Mouse (Mus musculus) hindbrain, postnatal 0 days (tissue): Measurements from ENCODE around the gene Cryga. TPM values are rescaled to one million over a fixed set of nuclear protein-coding genes. Genes with fewer than 3 reads are reported as not detected.
A peak's percentile ranks its signal among the peaks of the same experiment; 100 is the strongest.

Source experiments
- ATAC-seq: fragments of 200-750 bp; cut with Nextera tagmentation; 2 replicates; pipeline ENCODE4 v1.8.0; 2017; ENCODE audit warnings: mild to moderate bottlenecking, moderate TSS enrichment, moderate library complexity
- DNase-seq: peaks from one replicate; pipeline ENCODE4 v3.0.0-alpha.2; 2015; ENCODE audit warnings: low spot score
- H3K27ac ChIP-seq: fragments of 300-500 bp; sonication (generic); 2 replicates; pipeline ENCODE4 v1.5.1; 2014; ENCODE audit warnings: mild to moderate bottlenecking
- H3K27me3 ChIP-seq: fragments of 300-500 bp; sonication (generic); 2 replicates; pipeline ENCODE4 v1.6.1; 2014; ENCODE audit warnings: low read length, mixed read lengths; ENCODE audit not compliant: insufficient read depth
- H3K36me3 ChIP-seq: fragments of 300-500 bp; sonication (generic); 2 replicates; pipeline ENCODE4 v1.6.1; 2014; ENCODE audit warnings: low read length, mixed read lengths; ENCODE audit not compliant: insufficient read depth
- H3K4me1 ChIP-seq: fragments of 300-500 bp; sonication (generic); 2 replicates; pipeline ENCODE4 v1.6.1; 2014; ENCODE audit warnings: antibody characterized with exemption, low read length, mixed read lengths; ENCODE audit not compliant: insufficient read depth
- H3K4me2 ChIP-seq: fragments of 300-500 bp; sonication (generic); 2 replicates; pipeline ENCODE4 v1.6.1; 2014; ENCODE audit warnings: low read depth, mild to moderate bottlenecking, low read length, moderate library complexity, mixed read lengths
- H3K4me3 ChIP-seq: fragments of 300-500 bp; sonication (generic); 2 replicates; pipeline ENCODE4 v1.5.1; 2014; ENCODE audit warnings: low read length
- H3K9ac ChIP-seq: fragments of 300-500 bp; sonication (generic); replicated peaks from 2 replicates; pipeline ENCODE4 v1.6.1; 2014; ENCODE audit warnings: mild to moderate bottlenecking, low read length, moderate library complexity, mixed read lengths
- H3K9me3 ChIP-seq: fragments of 300-500 bp; sonication (generic); 2 replicates; pipeline ENCODE4 v1.6.1; 2016; ENCODE audit warnings: low read length, mixed read lengths
- CTCF ChIP-seq: IDR thresholded peaks from 2 replicates; pipeline ENCODE4 v1.5.1; 2016; ENCODE audit warnings: antibody characterized with exemption, control low read depth, low read depth
- WGBS: fragments of 180-500 bp; shearing (Covaris S2); extraction: QIAGEN DNeasy Blood & Tissue Kit; methylation state at CpG from one replicate; pipeline ENCODE4 v1.1.7; 2014; 5-methylcytosine and 5-hydroxymethylcytosine counted together
- polyA plus RNA-seq: library from polyadenylated mRNA; unstranded; fragments of >200 nt; fragmentation: Nextera tagmentation; extraction: Ambion mirVana; gene quantifications from 2 replicates; pipeline ENCODE4 v1.2.1, GENCODE M21; 2015
- total RNA-seq: library from RNA; depleted of rRNA; stranded (reverse); fragments of >200 nt; gene quantifications from 2 replicates; pipeline ENCODE4 v1.2.3, GENCODE M21; 2014

Gene Cryga
- total and polyA plus RNA-seq, 2 experiments from 2014 or later = 1.2 to 1.9 TPM

GRCm38 (mm10) chr1:65091566-65091965 lies 11.6 kb downstream of the Cryga start:
- H3K4me3 ChIP-seq = no peak overlapping the region
- no peak overlapping the region for H3K27ac ChIP-seq
- DNase-seq (no peak), ATAC-seq (no peak)
- no peak for TF ChIP-seq CTCF
- no peaks in the 10 kb centered on the region for H3K9me3 ChIP-seq
- no peaks in the 10 kb centered on the region for H3K36me3 ChIP-seq
- H3K9ac ChIP-seq = no peak overlapping the region
- no peaks in the 10 kb centered on the region for H3K27me3 ChIP-seq
- H3K4me2 ChIP-seq = no peak overlapping the region
- 90% methylated on average over 3 of the region's 3 CpGs for WGBS
- no peaks in the 10 kb centered on the region for H3K4me1 ChIP-seq

- no peak for DNase-seq
- Histone ChIP-seq H3K27me3 (no peaks in the 10 kb centered on the region), H3K9ac (no peak overlapping the region), H3K4me2 (no peak overlapping the region), H3K27ac (no peak overlapping the region), H3K9me3 (no peaks in the 10 kb centered on the region), H3K36me3 (no peaks in the 10 kb centered on the region), H3K4me1 (no peaks in the 10 kb centered on the region), H3K4me3 (no peak overlapping the region)
- TF ChIP-seq CTCF = no peak
- WGBS = 86% methylated on average over 2 of the region's 2 CpGs
- no peak for ATAC-seq
Observed at GRCm38 (mm10) chr1:65090370-65090769, 12.8 kb downstream of the Cryga start.

GRCm38 (mm10) chr1:65088567-65089356 lies 14.4 kb downstream of the Cryga start:
- TF ChIP-seq CTCF = no peak
- H3K4me3 ChIP-seq = no peak overlapping the region
- WGBS = 79% methylated on average over 6 of the region's 6 CpGs

GRCm38 (mm10) chr1:65082188-65082587 lies 21.0 kb downstream of the Cryga start, which contains the start of gene Crygb:
Gene Crygb, minus strand, starts transcription at chr1:65082288.
- TF ChIP-seq CTCF = no peak
- no peak for DNase-seq
- 38% methylated on average over 7 of the region's 7 CpGs for WGBS
- H3K27ac ChIP-seq = no peak within 1 kb of the TSS
- H3K9ac ChIP-seq = no peak within 1 kb of the TSS
- no peaks in the 10 kb centered on the region for H3K27me3 ChIP-seq
- no peak within 1 kb of the TSS for H3K4me3 ChIP-seq
- ATAC-seq = no peak
- H3K36me3 ChIP-seq = no peaks in the 10 kb centered on the region
- H3K9me3 ChIP-seq = no peaks in the 10 kb centered on the region
- H3K4me2 ChIP-seq = no peak within 1 kb of the TSS
- H3K4me1 ChIP-seq = no peaks in the 10 kb centered on the region

More at GRCm38 (mm10) chr1:65088567-65089356, 14.4 kb downstream of the Cryga start:
- H3K4me2 ChIP-seq = no peak overlapping the region
- H3K36me3 ChIP-seq = no peaks in the 10 kb centered on the region
- H3K4me1 ChIP-seq = no peaks in the 10 kb centered on the region
- DNase-seq (no peak), ATAC-seq (no peak)
- no peaks in the 10 kb centered on the region for H3K27me3 ChIP-seq
- H3K9me3 ChIP-seq = no peaks in the 10 kb centered on the region
- no peak overlapping the region for H3K9ac ChIP-seq
- no peak overlapping the region for H3K27ac ChIP-seq

- H3K9me3 ChIP-seq = no peaks in the 10 kb centered on the region
- 21% methylated on average over 5 of the region's 5 CpGs for WGBS
- DNase-seq = no peak
Observed at GRCm38 (mm10) chr1:65075607-65076006, 27.6 kb downstream of the Cryga start.

GRCm38 (mm10) chr1:65073589-65073988 lies 29.6 kb downstream of the Cryga start, which contains the start of gene Crygc:
Gene Crygc, minus strand, starts transcription at chr1:65073689.
- no peak for TF ChIP-seq CTCF
- no peak within 1 kb of the TSS for H3K4me3 ChIP-seq
- H3K9me3 ChIP-seq = no peaks in the 10 kb centered on the region
- WGBS = 58% methylated on average over 6 of the region's 6 CpGs
- no peaks in the 10 kb centered on the region for H3K27me3 ChIP-seq
- no peak within 1 kb of the TSS for H3K4me2 ChIP-seq
- no peak for ATAC-seq
- no peak within 1 kb of the TSS for H3K27ac ChIP-seq
- H3K4me1 ChIP-seq = no peaks in the 10 kb centered on the region
- no peak for DNase-seq
- H3K36me3 ChIP-seq = no peaks in the 10 kb centered on the region
- H3K9ac ChIP-seq = no peak within 1 kb of the TSS

More at GRCm38 (mm10) chr1:65075607-65076006, 27.6 kb downstream of the Cryga start:
- no peaks in the 10 kb centered on the region for H3K36me3 ChIP-seq
- H3K27ac ChIP-seq = no peak overlapping the region
- no peaks in the 10 kb centered on the region for H3K4me1 ChIP-seq
- H3K9ac ChIP-seq = no peak overlapping the region
- no peaks in the 10 kb centered on the region for H3K27me3 ChIP-seq
- ATAC-seq = no peak
- H3K4me3 ChIP-seq = no peak overlapping the region
- peak; percentile 57 for TF ChIP-seq CTCF
- no peak overlapping the region for H3K4me2 ChIP-seq

GRCm38 (mm10) chr1:65067842-65068241 lies 35.3 kb downstream of the Cryga start:
- Histone ChIP-seq H3K27me3 (no peaks in the 10 kb centered on the region), H3K9me3 (no peaks in the 10 kb centered on the region), H3K4me2 (no peak overlapping the region), H3K9ac (no peak overlapping the region), H3K4me3 (no peak overlapping the region), H3K36me3 (no peaks in the 10 kb centered on the region), H3K27ac (no peak overlapping the region), H3K4me1 (no peaks in the 10 kb centered on the region)
- ATAC-seq (no peak), DNase-seq (no peak)
- TF ChIP-seq CTCF = no peak
